Mouse (Mus musculus): ENCODE results near the gene Tbc1d1. TPM values are rescaled to one million over a fixed set of nuclear protein-coding genes. Genes with fewer than 3 reads are reported as not detected.
"Not testable (repeated sequence)": the region's sequence is repeated elsewhere in the genome, so short reads cannot be mapped to it uniquely, and the experiment has no call there.

Gene Tbc1d1
- total and polyA plus RNA-seq, 3 experiments: 26.0 to 38.6 (median 31.9) TPM

- Histone ChIP-seq H3K27me3 (replicated peaks) (no peaks in the 10 kb centered on the region), H3K9ac (ENCODE audit: insufficient read depth, low read depth) (no peak overlapping the region), H3K4me1 (ENCODE audit: control insufficient read depth in 1 of 2, insufficient read depth in 2 of 2) (peaks cover 0 to 10% of the 10 kb centered on the region in 2 experiments; a peak in 2 of 4 replicates), H3K79me2 (replicated peaks; ENCODE audit: control insufficient read depth, extremely low read depth, insufficient read depth, poor library complexity, severe bottlenecking) (no peaks in the 10 kb centered on the region), H3K4me2 (ENCODE audit: insufficient read depth, low read depth, poor library complexity, severe bottlenecking) (no peak overlapping the region), H3K4me3 (replicated peaks in 1 of 3; ENCODE audit: low read depth in 2 of 3, low read length in 2 of 3, poor library complexity in 1 of 3) (no peak overlapping the region), H3K36me3 (replicated peaks in 1 of 2; ENCODE audit: control insufficient read depth in 1 of 2, insufficient read depth in 1 of 2, low read length in 1 of 2) (no peaks in the 10 kb centered on the region), H3K27ac (ENCODE audit: insufficient read depth, low read depth) (no peak overlapping the region), H3K9me3 (replicated peaks; ENCODE audit: low read length) (peaks cover 5% of the 10 kb centered on the region)
- dilution Hi-C loops (cut with MboI; ENCODE audit: extremely low pct_ligation_motif_present, extremely low pct_unique_long_range_greater_than_20kb, low sequenced_read_pairs) (no loop called here), in situ Hi-C loops (cut with MboI; ENCODE audit: low pct_ligation_motif_present, low pct_unique_long_range_greater_than_20kb, low sequenced_read_pairs) (no loop called here)
- no peak for TF ChIP-seq RAD21 (IDR thresholded peaks at IDR 0.05; ENCODE audit: low read depth, low read length)
- TF ChIP-seq MYC (IDR thresholded peaks at IDR 0.05; ENCODE audit: low read depth, low read length): no peak
- no peak for TF ChIP-seq EP300 (IDR thresholded peaks at IDR 0.05; ENCODE audit: low read length)
- TF ChIP-seq MAFK (IDR thresholded peaks at IDR 0.05; ENCODE audit: insufficient replicate concordance, low read length): no peak
- no peak for TF ChIP-seq CHD2 (IDR thresholded peaks at IDR 0.05; ENCODE audit: low read length)
- no peak for TF ChIP-seq ETS1 (conservative IDR thresholded peaks at IDR 0.05; ENCODE audit: low read depth, low read length)
- no peak for TF ChIP-seq MAZ (IDR thresholded peaks at IDR 0.05; ENCODE audit: low read depth, low read length)
- no peak for TF ChIP-seq ZKSCAN1 (IDR thresholded peaks at IDR 0.05; ENCODE audit: borderline replicate concordance, low read depth, low read length)
- no peak for TF ChIP-seq TBP (conservative IDR thresholded peaks at IDR 0.05; ENCODE audit: low read depth, low read length)
- TF ChIP-seq NELFE (IDR thresholded peaks at IDR 0.05; ENCODE audit: low read depth, low read length): no peak
- TF ChIP-seq POLR2A (IDR thresholded peaks at IDR 0.05; ENCODE audit: low read depth, low read length): no peak
- TF ChIP-seq ELF1 (IDR thresholded peaks at IDR 0.05; ENCODE audit: low read depth, low read length): no peak
- no peak for TF ChIP-seq UBTF (IDR thresholded peaks at IDR 0.05; ENCODE audit: low read depth, low read length)
- TF ChIP-seq CTCF (conservative IDR thresholded peaks at IDR 0.05 in 1 of 2, IDR thresholded peaks at IDR 0.05 in 1 of 2; ENCODE audit: low read depth in 2 of 2, low read length in 2 of 2): no peak
- TF ChIP-seq MEF2A (IDR thresholded peaks at IDR 0.05; ENCODE audit: borderline replicate concordance, low read depth, low read length): no peak
- DNase-seq (ENCODE audit: extremely low read depth): no peak
Measured at GRCm38 (mm10) chr5:64358639-64359584, 202.8 kb downstream of the Tbc1d1 start.

GRCm38 (mm10) chr5:64360147-64360875, 204.2 kb downstream of the Tbc1d1 start:
- Histone ChIP-seq H3K79me2 (replicated peaks; ENCODE audit: control insufficient read depth, extremely low read depth, insufficient read depth, poor library complexity, severe bottlenecking) (no peaks in the 10 kb centered on the region), H3K27me3 (replicated peaks) (no peaks in the 10 kb centered on the region), H3K36me3 (replicated peaks in 1 of 2; ENCODE audit: control insufficient read depth in 1 of 2, insufficient read depth in 1 of 2, low read length in 1 of 2) (no peaks in the 10 kb centered on the region), H3K9me3 (replicated peaks; ENCODE audit: low read length) (peaks cover 5% of the 10 kb centered on the region), H3K9ac (ENCODE audit: insufficient read depth, low read depth) (no peak overlapping the region), H3K4me3 (replicated peaks in 1 of 3; ENCODE audit: low read depth in 2 of 3, low read length in 2 of 3, poor library complexity in 1 of 3) (no peak overlapping the region), H3K4me1 (ENCODE audit: control insufficient read depth in 1 of 2, insufficient read depth in 2 of 2) (peaks cover 0 to 21% of the 10 kb centered on the region in 2 experiments; a peak in 2 of 4 replicates), H3K4me2 (ENCODE audit: insufficient read depth, low read depth, poor library complexity, severe bottlenecking) (no peak overlapping the region), H3K27ac (ENCODE audit: insufficient read depth, low read depth) (no peak overlapping the region)
- dilution Hi-C loops (cut with MboI; ENCODE audit: extremely low pct_ligation_motif_present, extremely low pct_unique_long_range_greater_than_20kb, low sequenced_read_pairs): no loop called here
- TF ChIP-seq ZKSCAN1 (IDR thresholded peaks at IDR 0.05; ENCODE audit: borderline replicate concordance, low read depth, low read length): no peak
- no peak for TF ChIP-seq ELF1 (IDR thresholded peaks at IDR 0.05; ENCODE audit: low read depth, low read length)
- no peak for TF ChIP-seq KAT2A (IDR thresholded peaks at IDR 0.05; ENCODE audit: insufficient replicate concordance, low read length)
- no peak for TF ChIP-seq IRF4 (IDR thresholded peaks at IDR 0.05; ENCODE audit: low read depth, low read length)
- no peak for TF ChIP-seq POLR2A (IDR thresholded peaks at IDR 0.05; ENCODE audit: low read depth, low read length)
- TF ChIP-seq POLR2AphosphoS2 (IDR thresholded peaks at IDR 0.05; ENCODE audit: low read depth, low read length): no peak
- TF ChIP-seq PAX5 (IDR thresholded peaks at IDR 0.05; ENCODE audit: low read length): no peak
- TF ChIP-seq ZMIZ1 (IDR thresholded peaks at IDR 0.05; ENCODE audit: low read depth, low read length): no peak
- no peak for TF ChIP-seq USF2 (conservative IDR thresholded peaks at IDR 0.05; ENCODE audit: low read depth, low read length)
- no peak for TF ChIP-seq JUND (conservative IDR thresholded peaks at IDR 0.05; ENCODE audit: low read depth, low read length)
- TF ChIP-seq MEF2A (IDR thresholded peaks at IDR 0.05; ENCODE audit: borderline replicate concordance, low read depth, low read length): no peak
- TF ChIP-seq NRF1 (IDR thresholded peaks at IDR 0.05; ENCODE audit: low read depth, low read length): no peak
- in situ Hi-C loops (cut with MboI; ENCODE audit: low pct_ligation_motif_present, low pct_unique_long_range_greater_than_20kb, low sequenced_read_pairs): no loop called here
- DNase-seq (ENCODE audit: extremely low read depth): peak; percentile 9

GRCm38 (mm10) chr5:64360876-64361268, 204.8 kb downstream of the Tbc1d1 start:
- H3K9ac ChIP-seq (ENCODE audit: insufficient read depth, low read depth); dilution Hi-C loops (cut with MboI; ENCODE audit: extremely low pct_ligation_motif_present, extremely low pct_unique_long_range_greater_than_20kb, low sequenced_read_pairs): not testable (repeated sequence)

More at GRCm38 (mm10) chr5:64360876-64361268, 204.8 kb downstream of the Tbc1d1 start:
- DNase-seq (ENCODE audit: extremely low read depth); H3K36me3 ChIP-seq (replicated peaks in 1 of 2; ENCODE audit: control insufficient read depth in 1 of 2, insufficient read depth in 1 of 2, low read length in 1 of 2); H3K79me2 ChIP-seq (replicated peaks; ENCODE audit: control insufficient read depth, extremely low read depth, insufficient read depth, poor library complexity, severe bottlenecking); H3K27me3 ChIP-seq (replicated peaks); H3K4me3 ChIP-seq (replicated peaks in 1 of 3; ENCODE audit: low read depth in 2 of 3, low read length in 2 of 3, poor library complexity in 1 of 3); H3K27ac ChIP-seq (ENCODE audit: insufficient read depth, low read depth); in situ Hi-C loops (cut with MboI; ENCODE audit: low pct_ligation_motif_present, low pct_unique_long_range_greater_than_20kb, low sequenced_read_pairs); H3K9me3 ChIP-seq (replicated peaks; ENCODE audit: low read length); H3K4me2 ChIP-seq (ENCODE audit: insufficient read depth, low read depth, poor library complexity, severe bottlenecking): not testable (repeated sequence)
- H3K4me1 ChIP-seq (ENCODE audit: control insufficient read depth in 1 of 2, insufficient read depth in 2 of 2): peaks cover 0 to 21% of the 10 kb centered on the region in 2 experiments; a peak in 2 of 4 replicates
